In the genomic region with DNA sequence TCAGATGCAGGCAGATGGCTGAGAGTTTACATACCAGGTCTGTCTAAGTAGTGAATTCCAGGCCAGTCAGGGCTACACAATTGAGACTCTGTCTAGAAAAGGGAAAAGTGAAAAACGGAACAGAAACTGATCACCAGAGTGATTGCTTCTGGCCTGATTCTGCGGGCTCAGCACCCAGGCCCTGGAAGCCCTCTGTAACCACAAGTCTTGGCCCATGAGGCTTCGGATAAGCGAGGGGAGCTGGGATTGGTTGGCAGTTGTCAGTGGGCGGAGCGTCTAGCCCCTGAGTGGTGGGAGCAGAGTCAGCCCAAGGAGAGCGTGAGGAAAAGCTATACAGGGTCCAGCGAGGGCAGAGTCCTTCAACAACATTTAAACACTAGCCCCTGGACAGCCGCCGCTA, we compare ENCODE assay signal across 1 mouse cellular context.
TF ChIP-seq lines count a peak whose summit lies in the region.

No protein-coding gene starts in this region.

TF ChIP-seq in CH12.LX, 34 proteins besides CTCF, POLR2A, EP300 and RAD21 (continued from another document):
- peak; percentile 60; the same call in 1 of the 2 replicates for TF ChIP-seq MXI1 (IDR thresholded peaks at IDR 0.05; ENCODE audit: low read depth, low read length)
- 0 out of 2 replicates have a peak, but pooled peaks have one; percentile 50 for TF ChIP-seq MAZ (IDR thresholded peaks at IDR 0.05; ENCODE audit: low read depth, low read length)
- no peak for TF ChIP-seq POLR2AphosphoS2 (IDR thresholded peaks at IDR 0.05; ENCODE audit: low read depth, low read length)
- peak; percentile 69 for TF ChIP-seq MYC (IDR thresholded peaks at IDR 0.05; ENCODE audit: low read depth, low read length)
- TF ChIP-seq MAFK (IDR thresholded peaks at IDR 0.05; ENCODE audit: insufficient replicate concordance, low read length), result peak; percentile 95
- peak; percentile 63; the same call in 1 of the 2 replicates for TF ChIP-seq MEF2A (IDR thresholded peaks at IDR 0.05; ENCODE audit: borderline replicate concordance, low read depth, low read length)
- no peak for TF ChIP-seq UBTF (IDR thresholded peaks at IDR 0.05; ENCODE audit: low read depth, low read length)
- TF ChIP-seq ELF1 (IDR thresholded peaks at IDR 0.05; ENCODE audit: low read depth, low read length), result no peak
- no peak for TF ChIP-seq ZKSCAN1 (IDR thresholded peaks at IDR 0.05; ENCODE audit: borderline replicate concordance, low read depth, low read length)
- TF ChIP-seq ZC3H11A (IDR thresholded peaks at IDR 0.05; ENCODE audit: low read depth, low read length), result no peak
- no peak for TF ChIP-seq KAT2A (IDR thresholded peaks at IDR 0.05; ENCODE audit: insufficient replicate concordance, low read length)
- TF ChIP-seq SMC3 (IDR thresholded peaks at IDR 0.05; ENCODE audit: low read depth, low read length), result no peak
- TF ChIP-seq ZNF384 (IDR thresholded peaks at IDR 0.05; ENCODE audit: low read depth, low read length), result 0 out of 2 replicates have a peak, but pooled peaks have one; percentile 17
- no peak for TF ChIP-seq PAX5 (IDR thresholded peaks at IDR 0.05; ENCODE audit: low read length)
- TF ChIP-seq E2F4 (IDR thresholded peaks at IDR 0.05; ENCODE audit: insufficient replicate concordance, low read depth, low read length), result no peak
- TF ChIP-seq JUND (conservative IDR thresholded peaks at IDR 0.05; ENCODE audit: low read depth, low read length), result no peak
- no peak for TF ChIP-seq ZMIZ1 (IDR thresholded peaks at IDR 0.05; ENCODE audit: low read depth, low read length)
- TF ChIP-seq USF2 (conservative IDR thresholded peaks at IDR 0.05; ENCODE audit: low read depth, low read length), result no peak
